Mouse (Mus musculus): ENCODE results near the gene Mbtd1. TPM values are rescaled to one million over a fixed set of nuclear protein-coding genes. Genes with fewer than 3 reads are reported as not detected.
A peak's percentile ranks its signal among the peaks of the same experiment; 100 is the strongest.

Mbtd1 gene
- total RNA-seq, 2 experiments from 2014 or later: 28.9 to 32.6 TPM

- DNase-seq (ENCODE audit: low spot score in 2 of 2): no peak
These were observed 59.3 kb downstream of the Mbtd1 start for GRCm38 (mm10) chr11:93944986-93945385.

DNA sequence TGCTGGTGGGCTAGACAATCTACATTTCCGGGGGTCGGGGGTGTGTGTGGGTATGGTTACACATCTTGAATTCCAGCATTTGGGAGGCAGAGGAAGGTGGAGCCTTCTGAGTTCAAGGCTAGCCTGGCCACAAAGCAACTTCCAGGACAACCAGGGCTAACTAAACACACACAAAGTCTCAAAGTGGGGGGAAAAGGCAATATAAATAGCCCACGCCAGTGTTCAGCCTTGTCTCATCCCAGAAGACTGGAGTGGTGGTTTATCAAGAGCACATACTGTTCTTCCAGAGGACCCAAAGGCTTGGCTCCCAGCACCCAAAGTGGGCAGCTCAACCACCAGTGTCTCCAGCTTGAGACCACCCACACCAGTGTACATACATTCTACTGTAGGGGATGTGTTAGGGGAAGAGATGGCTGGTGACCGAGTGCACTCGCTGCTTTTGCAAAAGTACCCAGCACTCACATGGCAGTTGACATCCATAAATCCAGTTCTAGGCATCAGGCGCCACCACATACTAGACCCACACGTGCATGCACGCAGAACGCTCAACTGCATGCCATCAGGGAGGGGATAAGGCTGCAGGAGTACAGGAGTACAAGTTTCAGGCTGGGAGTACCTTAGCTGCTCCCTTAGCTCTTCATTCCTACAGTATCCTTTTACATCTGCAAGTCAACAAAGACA lies 63.4 kb downstream of the Mbtd1 start:
- no peak for DNase-seq (ENCODE audit: low spot score in 2 of 2)

DNA sequence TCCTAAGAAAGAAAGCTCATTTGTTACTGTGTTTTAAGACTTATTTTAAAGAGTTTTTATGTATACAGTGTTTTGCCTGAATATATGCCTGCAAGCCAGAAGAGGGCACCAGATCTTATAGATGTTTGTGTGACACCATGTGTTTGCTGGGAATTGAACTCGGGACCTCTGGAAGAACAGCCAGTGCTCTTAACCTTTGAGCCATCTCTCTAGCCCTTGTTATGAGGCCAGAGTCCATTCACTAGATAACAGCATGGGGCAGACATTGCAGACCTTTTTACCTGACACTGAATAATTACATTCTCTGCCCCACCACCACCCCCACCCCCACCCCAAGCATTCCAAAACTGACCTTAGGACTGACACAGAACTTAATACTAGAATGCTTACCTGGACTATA lies 64.4 kb downstream of the Mbtd1 start:
- no peak for DNase-seq (ENCODE audit: low spot score in 2 of 2)

DNA sequence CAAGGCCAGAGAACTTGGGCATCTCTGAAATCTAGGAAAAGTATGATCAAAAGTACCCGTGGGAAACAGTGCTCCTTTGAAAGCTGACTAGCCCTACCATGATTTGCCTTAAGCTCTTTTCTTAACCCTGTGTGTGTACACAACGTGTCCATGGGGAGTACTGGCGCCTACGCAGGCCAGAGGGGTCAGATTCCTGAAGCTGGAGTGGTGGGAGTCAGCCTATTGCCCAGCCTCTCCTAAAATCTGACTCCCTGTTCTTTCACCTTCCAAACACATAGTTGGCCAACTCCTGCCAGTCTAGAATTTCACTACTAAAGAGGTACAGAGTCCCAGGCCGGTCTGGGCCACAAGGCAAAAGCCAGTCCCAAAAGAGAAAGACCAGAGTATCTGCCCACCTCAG lies 66.7 kb downstream of the Mbtd1 start:
- DNase-seq (ENCODE audit: low spot score in 2 of 2): no peak

DNA sequence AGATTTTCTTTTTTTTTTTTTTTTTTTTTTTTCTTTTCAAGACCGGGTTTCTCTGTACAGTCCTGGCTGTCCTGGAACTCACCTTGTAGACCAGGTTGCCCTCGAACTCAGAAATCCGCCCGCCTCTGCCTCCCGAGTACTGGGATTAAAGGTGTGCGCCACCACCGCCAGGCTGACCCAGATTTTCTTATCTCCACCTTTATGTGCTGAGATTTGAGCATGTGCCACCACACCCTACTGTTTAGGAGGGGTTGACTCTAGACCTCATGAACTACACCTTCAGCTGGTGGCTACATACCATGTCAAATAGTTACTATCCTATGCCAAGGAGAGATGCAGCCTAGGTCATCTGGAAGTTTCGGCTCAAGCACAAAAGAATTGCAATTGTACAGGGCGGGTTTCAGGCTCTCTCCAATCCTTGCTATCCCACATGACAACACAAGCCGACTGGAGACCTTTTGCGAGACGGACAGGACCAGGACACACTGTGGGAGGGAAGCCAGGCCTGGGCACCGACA lies 69.1 kb downstream of the Mbtd1 start:
- no peak for DNase-seq (ENCODE audit: low spot score in 2 of 2)

GRCm38 (mm10) chr11:93955256-93956150 lies 69.9 kb downstream of the Mbtd1 start:
- peak; percentile 85 to 88 for DNase-seq (ENCODE audit: low spot score in 2 of 2)

GRCm38 (mm10) chr11:93956159-93956558 lies 70.5 kb downstream of the Mbtd1 start, which contains the start of gene Nme2:
TSS of gene Nme2 (minus strand) at chr11:93956259.
- DNase-seq (ENCODE audit: low spot score in 2 of 2): no peak

DNA sequence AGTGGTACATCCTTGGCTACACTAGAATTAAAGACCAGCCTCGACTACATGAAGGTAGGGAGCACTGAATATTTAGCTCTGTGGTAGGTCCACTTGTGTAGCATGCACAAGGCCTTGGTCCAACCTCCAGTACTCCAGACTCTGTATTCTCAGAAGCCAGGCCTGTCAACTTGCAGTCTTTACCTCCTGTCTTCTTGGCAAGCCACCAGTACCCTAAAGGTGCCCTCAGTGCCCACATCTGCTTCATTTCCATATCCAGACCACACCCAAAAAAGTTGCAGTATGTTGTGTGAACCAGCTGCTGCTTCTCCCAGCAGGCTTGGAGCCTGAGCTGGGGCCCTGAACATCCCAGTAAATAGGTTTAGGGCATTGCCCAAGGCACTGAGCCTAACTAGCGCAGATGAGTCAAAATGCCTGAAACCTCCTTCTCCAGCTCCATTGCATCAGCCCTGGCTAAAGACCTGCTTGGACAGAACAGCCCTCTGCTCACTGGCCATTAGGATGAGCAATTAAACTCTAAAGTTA lies 71.4 kb downstream of the Mbtd1 start:
- no peak for DNase-seq (ENCODE audit: low spot score in 2 of 2)

DNA sequence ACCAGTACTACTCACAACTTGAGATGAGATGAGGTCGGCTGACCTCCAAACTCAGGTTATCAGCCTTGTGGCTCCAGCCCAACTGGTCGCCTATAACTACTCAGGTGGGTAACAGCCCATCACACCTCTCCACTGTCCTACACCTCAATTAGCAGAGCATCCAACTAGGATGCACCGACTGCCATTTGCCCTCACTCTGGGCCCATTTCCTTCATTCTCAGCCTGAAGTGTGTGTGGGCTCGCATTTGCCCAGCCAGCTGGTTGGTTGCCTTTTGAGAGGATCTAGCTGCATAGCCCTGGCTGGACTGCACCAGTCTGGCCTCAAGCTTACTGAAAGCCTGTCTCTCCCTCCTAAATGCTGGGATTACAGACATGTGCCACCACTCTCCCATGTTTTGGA lies 72.1 kb downstream of the Mbtd1 start:
- DNase-seq (ENCODE audit: low spot score in 2 of 2): no peak

GRCm38 (mm10) chr11:93961482-93961881 lies 75.8 kb downstream of the Mbtd1 start:
- no peak for DNase-seq (ENCODE audit: low spot score in 2 of 2)

- DNase-seq (ENCODE audit: low spot score in 2 of 2): no peak
These were observed 77.4 kb downstream of the Mbtd1 start for GRCm38 (mm10) chr11:93963013-93963412.

- DNase-seq (ENCODE audit: low spot score in 2 of 2): no peak
These were observed 79.7 kb downstream of the Mbtd1 start for GRCm38 (mm10) chr11:93965391-93965790.

- DNase-seq (ENCODE audit: low spot score in 2 of 2): no peak
These were observed 81.7 kb downstream of the Mbtd1 start for GRCm38 (mm10) chr11:93967381-93967780.

- peak; percentile 95 to 99 for DNase-seq (ENCODE audit: low spot score in 2 of 2)
These were observed 82.6 kb downstream of the Mbtd1 start, which contains the start of the genes Gm20390 and Nme1 for GRCm38 (mm10) chr11:93968005-93968847. TSS of gene Gm20390 (minus strand) at chr11:93968293. TSS of gene Nme1 (minus strand) at chr11:93968521.

- no peak for DNase-seq (ENCODE audit: low spot score in 2 of 2)
These were observed 83.1 kb downstream of the Mbtd1 start for GRCm38 (mm10) chr11:93968848-93969128.

GRCm38 (mm10) chr11:93969171-93969570 lies 83.5 kb downstream of the Mbtd1 start:
- no peak for DNase-seq (ENCODE audit: low spot score in 2 of 2)

DNA sequence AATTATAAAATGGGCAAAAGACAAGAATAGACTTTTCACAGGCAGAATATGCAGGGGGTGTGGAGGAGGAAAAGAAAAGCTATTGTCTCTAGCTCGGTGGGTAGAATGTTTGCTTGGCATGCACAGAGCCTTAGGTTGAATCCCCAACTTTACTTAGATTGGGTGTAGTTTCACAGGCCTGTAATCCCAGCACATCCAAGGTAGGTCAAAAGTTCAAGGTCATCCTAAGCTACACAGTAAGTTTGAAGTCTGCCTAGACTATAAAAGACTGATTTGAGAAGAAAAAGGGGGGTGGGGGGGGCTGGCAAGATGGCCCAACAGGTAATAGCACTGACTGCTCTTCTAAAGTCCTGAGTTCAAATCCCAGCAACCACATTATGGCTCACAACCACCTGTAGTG lies 84.1 kb downstream of the Mbtd1 start:
- no peak for DNase-seq (ENCODE audit: low spot score in 2 of 2)

GRCm38 (mm10) chr11:93972951-93973350 lies 87.3 kb downstream of the Mbtd1 start:
- DNase-seq (ENCODE audit: low spot score in 2 of 2): no peak

DNA sequence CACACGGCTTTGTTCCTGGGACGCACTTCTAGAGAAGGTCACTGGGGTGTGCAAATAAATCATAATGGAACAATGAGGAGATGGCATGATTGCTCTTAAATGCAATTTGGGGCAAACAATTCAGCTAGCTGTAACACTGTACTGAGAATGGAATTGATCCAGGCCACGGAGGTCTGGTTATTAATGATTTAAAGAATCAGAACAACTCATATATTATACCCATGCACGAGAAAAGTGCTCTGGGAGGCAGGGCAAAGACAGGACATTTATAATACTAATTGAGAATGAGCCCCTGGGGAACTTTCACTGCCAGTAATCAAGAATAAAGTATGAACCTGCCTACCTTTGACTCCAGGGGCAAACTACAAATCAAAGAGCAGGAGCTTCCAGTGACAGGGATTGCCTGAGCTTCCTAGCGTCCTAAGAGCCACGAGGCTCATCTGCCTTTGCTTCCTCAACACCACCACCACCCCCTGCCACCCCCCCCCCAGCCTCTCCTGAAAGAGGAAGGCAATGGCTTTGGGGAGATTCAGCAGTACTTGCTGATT lies 93.9 kb downstream of the Mbtd1 start:
- no peak for DNase-seq (ENCODE audit: low spot score in 2 of 2)

- no peak for DNase-seq (ENCODE audit: low spot score in 2 of 2)
These were observed 99.0 kb downstream of the Mbtd1 start for GRCm38 (mm10) chr11:93984619-93985018.

DNA sequence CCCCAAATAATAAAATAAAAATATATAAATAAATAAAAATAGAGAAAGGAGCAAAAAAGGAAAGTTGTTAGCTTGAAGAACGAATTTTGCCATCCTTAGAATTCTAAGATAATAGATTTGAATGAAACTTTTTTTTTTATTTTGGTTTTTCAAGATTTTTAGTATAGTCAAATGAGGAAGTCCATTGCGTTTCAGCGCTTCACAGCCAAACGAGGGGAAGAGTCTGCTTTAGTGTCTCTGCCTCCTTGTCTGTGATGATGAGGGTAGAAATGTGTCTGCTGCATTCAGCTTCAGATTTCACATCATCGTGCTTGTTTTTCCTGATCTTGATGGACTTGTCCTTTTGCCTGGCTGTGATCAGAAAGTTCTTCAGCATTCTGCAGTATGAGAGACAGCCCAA lies 99.6 kb downstream of the Mbtd1 start:
- no peak for DNase-seq (ENCODE audit: low spot score in 2 of 2)

All from layer of hippocampus, adult 18-20 months (tissue).